Mouse (Mus musculus) spleen, adult 18-20 months (tissue): ENCODE results near the gene Cbln1.

Experiments
- DNase-seq, 2 experiments: peaks; one replicate each; pipeline ENCODE4 v3.0.0; 2022; ENCODE audit warnings: mixed read lengths in 2 of 2

The Cbln1 gene

DNA sequence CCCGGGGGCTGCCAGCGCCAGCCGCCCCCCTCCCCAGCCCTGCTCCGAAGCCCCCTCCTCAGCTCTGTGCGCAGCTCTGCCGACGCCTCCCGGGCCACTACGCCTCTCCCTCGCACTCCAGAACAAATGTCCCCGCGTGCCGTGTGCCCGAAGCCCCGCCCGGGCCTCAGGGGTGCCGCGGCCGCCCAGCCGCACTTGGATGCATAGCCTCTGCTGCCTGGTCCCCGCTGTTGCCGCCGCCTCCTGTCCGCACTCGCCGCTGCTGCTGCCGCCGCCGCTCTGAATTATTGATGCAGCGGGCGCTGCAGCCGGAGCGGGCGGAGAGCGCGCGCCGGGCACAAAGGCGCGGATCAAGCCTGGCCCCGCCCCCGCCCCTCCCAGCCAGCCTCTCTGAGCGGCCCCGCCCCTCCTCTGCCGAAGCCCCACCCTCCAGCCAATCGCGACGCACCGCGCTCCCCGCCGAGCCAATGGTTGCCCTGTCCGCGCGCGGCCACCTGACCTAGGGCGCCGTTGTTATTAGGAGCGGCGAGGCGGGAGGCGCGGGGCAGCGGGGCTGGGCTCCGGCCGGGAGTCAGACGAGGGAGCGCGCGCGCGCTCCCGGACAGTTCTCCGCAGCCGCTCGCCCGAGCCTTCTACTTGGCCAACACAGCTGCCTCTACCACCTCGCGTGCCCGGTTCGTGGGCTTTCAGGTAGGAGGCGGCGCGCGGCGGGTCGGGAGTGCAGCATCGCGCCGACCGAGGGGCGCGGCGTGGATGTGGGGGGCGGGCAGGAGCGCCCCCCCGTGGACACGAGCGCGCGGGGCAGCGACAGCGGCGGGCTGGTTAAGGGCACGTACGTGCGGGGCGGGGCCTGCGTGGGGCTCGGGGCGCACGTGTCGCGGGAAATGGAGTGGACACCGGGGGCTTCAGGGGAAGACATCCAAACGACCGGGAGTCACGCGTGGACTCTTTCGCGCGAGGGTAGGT is at the start of gene Cbln1:
TSS of gene Cbln1 (minus strand) at position 339 of the 966 bp plus-strand sequence.
- DNase-seq: peak in 1 of 2 experiments; percentile 13

DNA sequence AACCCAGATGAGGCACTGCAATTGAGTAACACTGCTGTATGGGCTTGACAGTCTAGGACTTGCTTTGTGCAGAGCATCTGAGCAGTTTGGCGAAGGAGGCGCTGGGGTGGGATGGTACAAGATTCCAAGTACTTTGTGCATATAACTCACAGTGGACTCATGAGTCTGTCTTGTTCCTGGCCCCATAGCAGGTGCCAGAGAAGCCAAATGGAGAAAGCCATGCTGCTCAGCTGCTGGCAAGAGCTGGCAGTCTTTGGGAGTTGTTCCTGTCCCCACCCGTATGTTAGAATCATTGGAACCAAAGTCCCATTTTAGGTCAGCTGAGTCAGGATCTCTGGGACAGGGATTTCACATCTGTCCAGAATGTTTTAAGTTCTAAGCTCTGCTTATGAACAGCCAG is 44.7 kb upstream of the Cbln1 start:
- DNase-seq: no peak

DNA sequence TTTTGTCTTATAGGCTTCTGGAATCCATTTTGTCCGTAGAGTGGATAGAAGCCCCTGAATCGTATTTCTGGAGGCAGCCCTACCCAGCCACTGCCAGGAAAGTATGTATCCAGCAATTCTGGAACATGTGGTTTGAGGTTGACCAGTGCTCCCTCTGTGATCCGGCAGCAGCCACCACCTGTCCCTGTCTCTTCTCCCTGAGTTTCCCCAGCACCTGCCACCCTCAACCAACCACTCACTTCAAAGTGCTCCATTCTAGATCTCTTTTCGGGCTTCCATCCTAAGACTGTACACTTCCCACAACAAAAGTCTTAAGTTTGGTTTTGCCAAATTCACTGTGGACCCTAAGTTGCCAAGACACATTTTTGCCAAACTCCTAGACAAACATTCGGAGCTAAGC is 41.4 kb upstream of the Cbln1 start:
- DNase-seq: no peak

DNA sequence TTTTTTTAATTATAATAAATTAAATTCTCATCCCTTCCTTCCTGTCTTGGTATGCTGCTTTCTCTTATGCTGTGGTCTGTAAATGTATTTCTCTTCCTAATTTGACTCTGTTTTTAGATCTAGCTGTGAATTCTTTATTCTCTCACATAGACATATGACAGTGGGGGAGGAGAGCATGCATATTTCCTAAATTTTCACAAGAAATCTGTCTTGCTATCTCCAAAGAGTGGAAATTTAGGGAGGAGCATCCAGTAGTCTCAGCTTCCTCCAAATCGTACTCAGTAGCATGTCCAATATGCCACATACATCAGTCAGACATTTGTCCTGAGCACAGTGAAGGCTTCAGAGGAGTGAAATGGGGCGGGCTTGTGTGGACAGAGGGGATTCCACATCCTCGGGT is 40.9 kb upstream of the Cbln1 start:
- no peak for DNase-seq

DNA sequence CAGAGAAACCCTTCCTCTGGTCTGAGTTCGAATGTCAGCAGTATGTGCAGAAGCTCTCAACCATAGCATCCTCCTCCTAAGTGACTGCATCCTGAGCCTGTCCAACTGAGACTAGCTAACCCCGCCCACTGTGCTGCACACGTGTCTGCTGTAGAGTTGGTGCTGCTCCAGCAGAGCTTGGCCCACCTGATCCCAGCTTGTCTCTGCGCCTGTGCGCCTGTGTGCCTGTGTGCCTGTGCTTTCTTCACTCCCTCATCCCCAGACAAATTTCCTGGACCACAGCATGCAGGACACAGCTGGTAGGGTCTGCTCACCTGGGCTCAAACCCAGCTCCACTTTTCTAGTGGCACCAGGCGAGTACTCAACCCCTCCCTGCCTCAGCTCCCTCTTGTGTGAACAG is 40.2 kb upstream of the Cbln1 start:
- no peak for DNase-seq

DNA sequence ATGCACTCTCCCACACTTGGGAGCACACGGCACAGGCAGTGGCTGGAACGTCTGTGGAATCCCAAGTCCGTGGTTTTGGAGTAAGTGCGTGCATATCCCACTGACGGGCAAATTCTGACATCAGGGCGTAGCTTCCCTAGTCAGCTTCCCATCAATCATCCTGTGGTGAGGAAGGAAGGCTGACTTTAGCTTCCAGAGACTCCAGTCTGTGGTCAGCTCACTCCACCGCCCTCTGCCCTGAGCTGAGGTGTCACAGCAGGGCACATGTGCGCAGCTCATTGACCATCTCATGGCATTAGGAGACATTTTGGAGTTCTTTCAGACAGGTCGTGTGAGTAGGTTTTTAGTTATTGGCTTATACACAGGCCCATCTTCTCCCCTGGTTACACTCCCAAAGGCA is 34.6 kb upstream of the Cbln1 start:
- DNase-seq: no peak

DNA sequence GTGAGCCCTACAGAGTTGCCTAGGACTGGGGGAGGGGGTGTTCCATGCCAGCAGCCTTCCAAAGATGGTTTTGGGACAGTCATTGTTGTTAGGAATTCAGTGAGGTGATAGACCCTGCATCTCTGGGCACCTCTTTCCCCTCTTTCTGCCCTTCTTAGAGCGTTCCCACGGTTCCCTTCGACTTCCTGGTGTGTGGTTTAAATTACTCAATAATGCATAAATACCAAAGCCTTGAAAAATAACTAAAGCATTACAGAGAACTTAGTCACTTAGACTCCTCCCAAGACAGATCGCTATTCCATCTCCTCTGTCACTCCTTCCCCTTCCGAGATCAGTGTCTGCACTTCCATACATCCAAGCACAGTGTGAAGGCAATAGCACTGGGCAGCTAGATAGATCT is 32.0 kb upstream of the Cbln1 start:
- DNase-seq: no peak

DNA sequence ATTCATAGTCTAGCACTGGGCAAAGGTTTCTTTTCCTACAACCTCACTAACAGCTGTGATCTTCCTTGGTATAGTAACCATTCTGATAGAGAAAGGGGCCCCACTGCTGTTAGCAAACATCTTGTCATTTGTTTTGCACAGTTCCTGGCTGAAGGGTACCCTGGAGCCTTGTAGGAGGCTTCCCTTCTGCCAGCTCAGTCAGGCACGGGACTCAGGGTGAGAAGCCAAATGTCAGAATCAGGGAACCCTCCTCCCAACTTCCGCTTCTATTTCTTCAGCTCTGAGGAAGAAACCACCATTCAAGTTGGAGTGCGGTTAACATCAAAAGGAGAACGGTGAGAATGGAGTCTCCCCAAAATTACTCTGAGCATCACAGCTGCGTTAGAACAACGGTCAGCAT is 30.3 kb upstream of the Cbln1 start:
- no peak for DNase-seq

DNA sequence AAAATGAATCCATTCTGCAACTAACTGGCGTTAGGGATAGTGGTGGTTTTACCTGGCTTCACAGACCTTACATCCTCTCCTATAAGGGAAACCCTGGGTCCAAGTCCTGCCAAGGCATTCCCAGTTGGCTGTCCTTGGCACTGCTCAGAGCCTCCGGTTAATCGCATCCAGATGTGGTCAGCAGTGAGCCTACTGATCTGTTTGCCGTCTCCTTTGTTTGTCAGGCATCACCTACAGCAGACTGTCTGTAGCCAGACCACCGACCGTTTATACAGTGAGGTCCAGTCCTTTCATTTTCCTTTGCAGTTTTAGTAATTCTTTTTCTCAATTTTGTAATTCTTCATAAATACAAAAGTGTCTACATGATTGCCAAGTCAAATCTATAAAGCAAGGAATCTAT is 25.2 kb upstream of the Cbln1 start:
- no peak for DNase-seq

DNA sequence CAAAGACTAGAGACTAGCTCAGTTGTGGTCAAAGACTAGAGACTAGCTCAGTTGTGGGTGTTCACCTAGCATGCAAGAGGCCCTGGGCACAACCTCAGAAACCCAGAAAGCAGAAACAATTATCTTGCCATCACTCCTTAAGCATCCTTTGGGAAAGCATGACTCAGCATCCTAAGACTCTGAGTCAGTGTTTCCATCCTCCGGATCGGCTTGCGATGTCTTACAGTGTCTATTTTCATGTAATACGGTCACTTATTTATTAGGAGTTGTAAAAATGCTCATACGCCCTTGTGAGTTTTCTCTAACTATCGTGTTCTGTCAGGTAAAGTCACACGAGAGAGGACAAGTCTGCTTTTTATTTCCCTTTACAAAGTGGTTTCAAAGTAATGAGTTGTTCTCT is 24.1 kb upstream of the Cbln1 start:
- DNase-seq: no peak

DNA sequence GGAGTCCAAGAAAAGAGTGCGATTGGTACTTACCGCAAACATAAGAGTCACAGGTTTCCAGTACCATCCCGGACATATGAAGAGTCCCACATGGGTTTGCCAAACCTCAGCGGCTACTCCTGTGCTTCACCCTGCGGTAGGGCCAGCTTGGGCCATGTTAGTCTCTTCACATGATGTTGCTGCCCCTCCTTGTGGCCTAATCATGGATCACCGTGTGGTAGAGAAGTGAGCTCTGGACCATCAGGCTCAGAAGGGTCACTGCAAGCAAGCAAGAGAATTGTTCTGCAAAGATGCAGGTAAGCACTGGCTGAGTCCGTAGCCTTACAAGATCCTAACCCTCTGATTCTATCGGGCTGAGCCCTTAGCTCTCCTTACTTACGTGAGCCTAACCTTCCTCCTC is 22.5 kb upstream of the Cbln1 start:
- no peak for DNase-seq

DNA sequence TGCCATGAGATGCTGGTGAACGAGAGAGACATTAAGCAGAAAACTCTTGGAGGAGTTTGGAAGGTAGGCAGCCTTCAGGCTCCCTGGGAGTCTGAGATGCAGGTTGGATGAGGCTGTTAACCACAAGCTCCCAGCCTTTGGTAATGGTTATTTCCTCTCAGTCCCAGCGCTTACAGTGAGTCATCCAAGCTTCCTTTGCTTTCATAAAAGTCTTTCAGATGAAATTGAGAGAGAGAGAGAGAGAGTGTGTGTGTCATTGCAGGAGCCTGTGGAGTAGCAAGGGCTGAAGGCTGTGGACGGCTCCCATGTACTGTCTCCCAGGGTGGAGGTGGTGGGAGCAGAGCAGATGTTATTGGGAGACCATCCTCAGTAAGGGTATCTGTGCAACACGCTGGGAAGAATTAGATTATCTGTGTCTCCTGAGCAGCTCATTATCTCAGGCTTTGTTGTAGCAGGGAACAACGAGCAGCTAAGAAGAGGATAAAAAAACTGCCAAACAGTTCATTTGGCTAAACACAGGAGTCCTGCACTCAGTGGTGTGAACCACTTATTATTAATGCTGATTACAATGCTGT is 17.5 kb upstream of the Cbln1 start:
- DNase-seq: no peak

DNA sequence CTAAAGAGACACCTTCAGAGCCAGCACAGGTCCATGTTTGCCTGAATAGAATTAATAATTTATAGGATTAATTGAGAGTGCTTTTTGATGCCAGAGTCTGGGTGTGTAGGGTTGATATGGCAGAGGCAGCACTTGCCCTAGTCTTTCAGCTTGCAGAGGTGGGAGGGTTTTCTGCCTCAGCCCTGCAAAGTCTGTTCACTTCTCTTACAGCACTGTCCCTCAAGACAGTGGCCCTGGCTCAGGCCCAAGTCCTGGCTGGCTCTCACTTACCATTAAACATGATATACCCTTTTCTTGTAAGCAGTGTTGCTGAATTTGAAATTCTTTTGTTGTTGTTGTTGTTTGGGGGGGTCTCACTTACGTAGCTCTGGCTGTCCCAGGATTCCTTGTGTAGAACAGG is 9.0 kb upstream of the Cbln1 start:
- no peak for DNase-seq

DNA sequence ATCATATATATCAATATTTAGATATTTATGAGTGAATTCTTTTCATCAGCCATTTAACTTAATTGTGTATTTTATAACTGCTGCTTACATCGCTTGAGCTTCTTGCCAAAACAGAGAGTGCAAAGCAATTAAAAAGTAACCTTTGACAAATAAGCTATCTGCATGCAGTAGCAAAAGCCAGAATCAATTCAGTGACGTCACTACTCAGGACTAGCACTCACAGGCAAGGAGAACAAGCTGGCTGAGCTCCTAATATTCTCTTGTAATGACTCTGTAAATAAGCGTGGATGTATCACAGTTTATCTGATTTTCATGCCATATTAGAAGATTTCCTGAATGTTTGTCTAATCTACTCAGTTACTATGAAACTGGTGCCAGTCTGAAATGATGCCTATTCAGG is 5.8 kb upstream of the Cbln1 start:
- no peak for DNase-seq

DNA sequence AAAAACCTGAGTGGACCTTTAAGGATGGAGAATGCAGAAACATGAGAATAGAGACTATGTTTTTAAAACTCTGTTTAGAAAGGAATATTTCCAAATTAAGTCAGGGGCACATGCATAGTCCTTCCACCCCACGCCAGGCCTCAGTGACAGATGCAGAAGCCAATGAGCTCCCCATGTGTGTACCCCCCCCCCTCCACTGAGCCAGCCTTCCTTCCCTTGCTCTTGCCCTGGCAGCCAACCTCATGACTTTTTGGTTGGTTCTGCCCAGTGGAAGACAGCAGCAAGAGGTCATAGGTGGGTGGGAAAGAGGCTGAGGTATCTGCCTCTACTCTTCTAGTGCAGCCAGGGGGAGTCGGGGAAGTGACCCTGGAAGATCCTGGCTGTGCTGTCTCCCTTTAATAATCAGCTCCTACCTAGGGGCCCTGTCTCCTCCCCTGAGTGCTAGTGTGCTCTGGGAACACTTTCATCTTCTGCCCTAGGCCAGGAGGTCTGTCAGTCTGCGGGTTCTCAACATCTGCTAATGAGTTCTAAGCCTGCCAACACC is 4.8 kb upstream of the Cbln1 start:
- no peak for DNase-seq

DNA sequence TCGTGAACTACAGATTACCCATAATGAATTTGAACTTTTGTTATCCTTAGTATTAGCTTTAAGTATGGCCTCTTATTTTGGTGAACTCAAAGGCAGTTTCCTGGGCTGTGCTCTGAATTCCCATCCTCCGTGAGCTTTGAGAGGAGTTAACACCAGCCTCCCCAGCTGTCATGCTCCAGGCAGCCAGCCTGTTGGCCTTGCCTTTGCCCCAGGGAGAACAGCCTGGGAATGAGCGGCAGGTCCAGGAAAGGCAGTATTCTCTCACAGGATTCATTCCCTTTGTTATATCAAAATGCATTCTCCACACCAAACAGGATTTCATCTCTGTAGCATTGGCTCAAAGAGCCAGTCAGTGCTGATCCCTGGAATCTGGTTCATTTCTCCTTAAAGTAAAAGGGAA is 3.1 kb upstream of the Cbln1 start:
- no peak for DNase-seq

DNA sequence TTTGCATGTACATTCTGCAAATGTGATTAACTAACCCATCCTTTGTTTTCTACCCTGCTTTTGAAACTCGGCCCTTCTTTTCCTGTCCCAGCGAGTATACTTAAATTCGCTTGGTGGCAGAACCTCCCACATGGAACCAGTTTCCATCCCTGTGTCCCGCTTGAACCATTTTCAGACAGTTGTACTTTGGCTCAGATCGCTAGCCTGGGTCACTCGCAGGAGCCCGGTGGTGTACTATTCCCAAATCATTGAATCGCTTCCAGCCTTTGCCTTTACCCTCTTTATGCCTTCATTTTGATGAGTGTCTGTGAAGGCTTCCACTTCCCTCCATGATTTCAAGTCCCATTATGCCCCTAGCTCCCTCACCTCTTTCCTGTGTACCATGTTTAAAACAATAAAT is 2.0 kb upstream of the Cbln1 start:
- no peak for DNase-seq

DNA sequence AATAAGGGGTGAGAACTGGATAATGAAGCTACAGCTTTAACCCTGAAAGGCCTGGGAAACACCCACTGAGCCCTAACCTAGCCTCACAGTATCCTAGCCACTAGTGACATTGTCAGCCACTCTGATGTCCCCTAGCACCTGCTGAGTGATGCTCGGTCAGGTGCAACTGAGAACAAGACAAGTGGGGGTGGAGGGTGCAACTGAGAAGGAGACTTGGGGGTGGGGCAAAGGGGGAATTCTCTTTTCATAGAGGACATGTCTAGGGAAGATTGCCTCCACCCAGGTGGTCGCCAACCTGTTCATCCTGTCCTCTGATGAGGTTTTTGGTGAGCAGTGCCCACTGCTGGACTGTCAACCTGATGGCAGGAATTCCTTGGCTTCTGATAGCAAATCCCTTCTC is 1.5 kb upstream of the Cbln1 start:
- DNase-seq: no peak

DNA sequence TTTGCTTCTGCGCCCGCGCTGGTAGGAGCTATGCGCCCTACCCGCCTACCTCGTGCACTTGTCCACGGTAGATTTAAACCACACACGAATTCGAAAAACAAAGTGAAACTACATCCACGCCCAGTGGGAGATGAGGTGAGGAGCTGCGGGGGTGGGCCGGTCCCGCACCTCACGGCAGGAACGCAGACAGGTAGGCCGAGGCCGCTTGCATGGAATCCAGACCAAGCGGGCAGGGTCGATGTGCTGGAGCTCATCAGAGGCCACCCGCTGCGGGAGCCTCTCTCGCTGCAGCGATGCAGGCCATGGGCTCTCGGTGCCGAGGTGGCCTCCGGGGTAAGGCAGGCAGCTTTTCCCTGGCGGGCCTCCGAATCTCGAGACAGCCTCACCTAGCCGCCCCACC is 905 bp upstream of the Cbln1 start:
- no peak for DNase-seq

DNA sequence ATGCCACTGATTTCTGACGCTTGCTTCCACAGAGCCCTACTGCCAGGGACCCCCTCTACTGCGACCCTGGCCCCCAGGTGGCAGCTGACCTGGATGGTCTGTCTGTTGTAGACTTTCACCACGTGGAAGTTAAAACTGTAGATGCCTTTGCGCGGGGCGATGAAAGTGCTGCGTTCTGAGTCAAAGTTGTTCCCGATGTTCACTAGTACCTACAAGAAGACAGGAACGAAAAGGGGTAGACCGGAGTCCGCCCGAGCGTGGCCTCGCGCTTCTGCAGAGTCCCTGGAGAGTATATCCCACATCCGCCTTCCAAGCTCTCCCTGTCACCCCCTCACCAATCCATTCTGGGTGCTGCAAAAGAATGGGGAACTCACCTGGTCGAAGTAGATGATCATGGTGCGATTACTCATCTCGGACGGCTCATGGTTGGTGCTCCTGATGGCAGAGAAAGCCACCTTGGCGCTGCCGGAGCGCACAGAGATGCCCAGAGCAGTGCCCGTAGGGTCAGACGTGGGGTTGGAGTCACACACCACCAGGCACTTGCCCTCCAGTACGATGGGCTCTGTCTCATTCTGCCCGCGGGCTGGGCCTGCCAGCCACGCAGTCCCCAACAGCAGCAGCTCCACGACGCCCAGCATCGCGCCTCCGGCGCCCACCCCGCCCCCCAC is 672 bp downstream of the Cbln1 start:
- DNase-seq: no peak

DNA sequence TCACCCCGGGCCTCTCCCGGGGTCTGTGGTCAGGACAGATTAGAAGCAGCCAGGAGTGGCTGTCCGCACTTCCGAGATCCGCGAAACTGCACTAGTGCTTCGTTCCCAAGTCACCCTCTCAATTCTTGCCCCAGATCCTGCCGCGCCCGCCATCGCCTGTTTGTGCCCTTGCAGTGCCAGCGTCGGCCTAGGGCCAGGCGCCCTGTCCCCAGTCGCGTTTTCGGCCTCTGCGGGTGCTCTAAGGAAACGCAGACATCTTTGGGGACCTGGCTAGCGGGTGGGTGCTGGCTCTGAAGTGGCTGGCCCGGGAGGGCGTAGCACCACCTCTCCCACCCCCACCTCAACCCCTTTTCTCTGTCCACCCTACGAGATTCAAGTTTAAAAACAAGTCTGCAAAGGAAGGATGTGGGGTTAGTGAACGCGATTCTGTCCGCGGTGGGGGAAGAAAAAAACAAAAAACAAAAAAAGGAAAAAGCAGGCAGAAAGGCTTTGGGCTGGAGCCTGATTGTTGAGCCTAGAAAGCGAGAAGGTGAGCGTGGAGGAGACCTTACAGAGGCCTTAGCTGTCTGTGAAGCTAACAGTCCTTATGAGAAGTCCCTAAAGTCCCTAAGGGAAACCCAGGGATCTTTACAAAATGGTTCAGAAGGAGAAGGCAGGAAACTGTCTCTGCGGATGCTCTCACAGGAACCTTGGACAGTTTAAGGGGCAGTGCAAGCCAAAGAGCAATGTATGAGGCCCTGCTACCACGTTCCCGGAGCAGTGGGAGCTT is 1.4 kb downstream of the Cbln1 start:
- DNase-seq: no peak

DNA sequence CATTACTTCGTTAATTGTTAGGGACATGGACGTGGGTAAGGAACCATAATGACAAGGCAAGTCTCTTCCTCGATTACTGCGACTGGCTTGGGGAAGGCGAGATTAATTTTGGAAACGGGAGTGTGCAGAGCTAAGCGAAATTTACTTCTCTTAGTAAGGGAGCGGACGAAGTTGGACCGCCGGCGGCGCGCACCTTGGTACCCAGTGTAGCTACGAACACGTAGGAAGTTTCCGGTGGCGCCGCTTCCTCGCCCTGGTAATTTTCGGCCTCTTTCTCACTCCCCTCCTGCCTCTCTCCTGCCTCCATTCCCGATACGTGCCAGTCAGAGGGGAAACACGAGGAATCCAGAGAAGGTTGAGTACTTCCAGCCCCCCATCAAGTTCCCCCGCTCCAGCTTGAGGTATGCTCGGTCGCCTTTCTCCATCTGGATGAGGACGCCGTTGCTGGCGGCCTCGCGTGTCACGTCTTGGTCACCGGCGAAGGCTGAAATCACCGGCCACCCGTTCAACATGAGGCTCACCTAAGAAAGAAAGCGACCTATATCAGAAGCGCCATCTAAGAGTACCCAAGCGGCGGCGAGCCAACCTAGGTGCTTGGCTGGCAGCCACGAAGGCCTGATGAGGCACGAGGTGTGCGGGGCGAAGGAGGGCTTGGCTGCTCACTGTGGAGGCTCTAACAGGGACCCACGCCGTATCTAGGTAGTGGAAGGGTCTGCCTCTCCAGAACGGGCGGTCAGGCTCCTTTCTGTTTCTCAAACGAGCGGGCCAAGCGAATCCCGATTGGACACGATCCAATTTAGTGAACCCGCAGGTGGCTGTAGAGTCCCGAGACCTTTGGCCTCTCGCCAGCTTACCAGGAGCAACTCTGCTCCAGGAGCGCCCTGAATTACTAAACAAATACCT is 2.2 kb downstream of the Cbln1 start:
- DNase-seq: no peak
